Mouse (Mus musculus) CD8-positive naive resting alpha-beta T cell, adult 2 months (primary cell): ENCODE data around the gene 2310030G06Rik.

ENCODE experiments used
- DNase-seq, 2 experiments: peaks; one replicate each; pipeline ENCODE4 v3.0.0; 2022; ENCODE audit warnings: low read depth in 2 of 2, low spot score in 2 of 2

The 2310030G06Rik gene

DNA sequence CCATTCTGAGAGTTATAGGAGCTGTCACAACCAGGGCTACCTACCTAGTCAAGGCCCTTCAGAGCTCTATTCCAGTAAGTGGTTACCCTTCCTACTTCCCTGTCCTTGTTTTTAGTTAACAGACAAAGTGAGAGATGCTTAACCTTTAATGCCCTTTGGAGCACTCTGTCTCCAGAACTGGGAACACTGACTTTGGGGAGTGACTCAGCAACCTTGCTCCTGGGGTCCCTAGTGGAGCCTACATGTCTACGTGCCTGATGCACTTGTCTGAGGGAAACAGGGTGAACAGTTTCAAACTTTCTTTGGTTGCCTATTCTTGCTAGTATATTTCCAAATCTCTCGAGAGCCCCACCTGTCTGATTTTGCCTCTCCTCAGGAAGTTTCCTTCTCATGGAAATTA is 3.6 kb downstream of the 2310030G06Rik start:
- no peak for DNase-seq

DNA sequence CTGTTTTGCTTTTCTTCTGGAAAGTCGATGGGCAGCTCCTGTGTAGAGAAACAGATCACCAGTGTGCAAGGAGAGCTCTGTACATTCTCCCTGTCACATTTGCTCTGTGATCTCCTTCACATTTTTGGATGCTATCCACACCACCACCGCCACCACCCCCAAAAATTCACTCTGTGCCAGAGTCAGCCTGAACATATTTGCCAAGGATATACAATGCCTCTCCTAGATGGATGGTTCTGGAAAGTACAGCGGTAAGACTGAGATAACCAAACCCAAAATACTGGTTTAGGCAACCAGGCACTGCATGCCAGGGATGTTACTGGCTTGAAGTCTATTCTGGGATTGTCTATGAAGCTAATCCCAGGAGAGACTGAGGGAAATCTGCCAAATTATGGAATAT is 4.1 kb downstream of the 2310030G06Rik start:
- DNase-seq = no peak

DNA sequence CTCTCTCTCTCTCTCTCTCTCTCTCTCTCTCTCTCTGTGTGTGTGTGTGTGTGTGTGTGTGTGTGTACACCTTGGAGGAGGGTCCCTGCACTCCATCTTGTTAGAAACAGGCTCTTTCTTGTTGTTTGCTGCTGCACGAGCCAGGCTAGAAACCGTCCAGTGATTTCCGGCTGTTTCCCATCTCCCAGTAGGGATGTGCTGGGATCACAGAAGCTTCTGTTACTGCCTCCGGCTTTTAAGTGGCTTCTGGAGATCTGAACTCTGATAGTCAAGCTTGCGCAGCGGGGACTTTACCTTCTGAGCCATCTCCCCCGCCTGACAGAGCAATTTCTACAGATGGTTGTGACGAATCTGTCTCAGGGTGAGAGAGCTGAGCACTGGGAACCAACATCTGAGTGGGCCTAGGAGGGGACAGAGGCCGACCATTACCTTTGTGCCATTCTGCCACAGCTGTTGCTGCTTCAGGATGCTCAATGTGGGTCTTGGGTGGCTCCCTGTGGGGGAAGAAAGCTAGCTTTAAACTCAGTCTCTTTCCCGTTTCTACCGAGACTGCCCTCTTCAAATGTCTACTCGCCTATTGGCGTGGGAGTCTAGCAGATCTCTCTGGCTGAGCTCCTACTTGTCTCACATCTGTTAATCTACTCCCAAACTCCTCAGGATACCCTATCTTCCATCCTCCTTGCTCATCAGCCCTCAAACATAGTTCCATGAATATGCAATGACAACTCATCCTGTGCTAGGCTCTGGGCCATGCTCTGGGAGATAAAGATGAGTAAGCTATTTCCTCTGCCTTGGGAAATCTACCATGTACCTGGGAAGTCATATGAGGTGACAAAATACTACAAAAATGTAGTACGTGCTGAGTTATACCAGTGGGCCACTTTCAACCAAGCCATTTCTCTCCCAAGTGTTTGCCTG is 5.2 kb downstream of the 2310030G06Rik start:
- no peak for DNase-seq

DNA sequence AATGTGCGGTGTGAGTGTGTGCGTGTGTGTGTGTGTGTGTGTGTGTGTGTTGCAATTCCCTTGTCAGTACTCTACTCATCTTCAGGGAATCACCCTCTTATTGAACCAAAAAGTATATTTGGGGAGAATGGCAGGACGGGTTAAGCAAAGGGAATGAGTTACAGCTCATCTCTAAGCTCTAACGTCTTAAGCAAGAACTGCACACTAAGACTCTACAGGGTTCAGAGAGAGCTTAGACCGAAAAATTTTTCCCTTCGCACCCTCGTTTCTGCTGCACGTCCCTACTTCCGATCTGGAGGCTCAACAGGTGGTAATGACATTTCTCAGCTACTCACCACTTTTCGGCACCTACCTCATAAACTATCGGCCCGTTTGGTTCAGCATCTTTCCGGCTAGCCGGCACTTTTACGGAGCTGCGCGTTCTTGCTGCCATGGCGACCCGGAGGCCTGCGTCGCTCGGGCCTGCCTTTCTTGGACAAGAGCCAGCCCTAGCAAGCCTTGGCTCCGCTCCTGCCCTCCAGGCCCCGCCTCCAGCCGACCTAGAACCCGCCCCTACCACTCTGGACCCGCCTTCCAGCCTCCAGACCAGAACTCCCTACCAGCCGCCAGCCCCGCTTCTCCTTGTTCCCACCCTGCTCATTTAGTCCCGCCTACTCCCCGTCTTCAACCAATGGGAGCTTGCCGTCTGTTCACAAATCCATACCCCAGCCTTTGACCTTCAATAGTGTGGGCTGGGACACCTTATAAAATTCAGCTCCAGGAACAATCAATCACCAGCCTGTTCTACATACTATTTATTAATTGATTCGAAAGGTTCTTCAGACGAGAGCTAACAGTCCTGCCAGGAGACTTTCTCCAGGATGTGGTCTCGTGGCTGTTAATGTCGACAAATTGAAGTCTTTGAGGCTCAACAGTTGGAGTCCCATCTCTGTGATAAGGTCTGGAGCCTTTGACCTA is 7.1 kb downstream of the 2310030G06Rik start, which contains the start of gene Dixdc1:
Gene Dixdc1, minus strand, starts transcription at position 604 of the 957 bp plus-strand sequence.
- peak; percentile 60 to 76 for DNase-seq

DNA sequence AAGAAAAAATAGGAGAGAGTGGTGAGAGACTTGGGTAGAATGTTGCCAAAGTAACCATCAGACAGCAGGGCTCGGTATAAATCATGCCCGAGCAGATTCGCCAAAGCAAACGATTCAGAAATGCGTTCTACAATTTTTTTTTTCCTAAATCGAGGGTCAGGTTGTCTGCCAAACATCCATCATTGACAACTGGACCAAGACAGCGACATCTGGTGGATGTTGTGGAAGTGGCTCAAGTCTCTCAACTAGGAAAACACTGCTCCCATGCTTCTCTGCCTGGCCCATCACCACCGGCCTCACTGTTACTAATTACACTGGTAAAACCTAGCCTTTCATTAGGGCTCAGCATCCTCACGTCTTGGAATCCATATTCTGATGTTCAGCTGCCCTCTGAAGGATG is 11.3 kb downstream of the 2310030G06Rik start:
- no peak for DNase-seq

DNA sequence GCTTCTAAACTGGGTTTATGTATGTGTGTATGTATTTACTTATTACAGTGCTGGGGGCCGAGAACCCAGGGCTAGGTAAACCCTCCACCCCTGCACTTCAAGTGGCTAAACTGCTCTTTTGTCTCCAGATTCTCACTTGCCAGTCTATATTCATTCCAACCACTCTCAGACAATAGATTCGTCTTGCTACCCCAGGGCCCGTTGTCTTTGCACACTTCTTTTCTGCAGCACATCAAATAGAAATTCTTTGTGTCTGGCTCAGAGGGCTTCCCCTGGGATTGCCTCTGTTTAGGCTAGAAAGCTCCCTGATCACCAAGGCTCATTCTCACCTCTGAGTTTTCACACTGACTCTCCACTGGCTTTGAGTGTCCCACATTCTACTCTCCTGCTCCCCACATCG is 13.8 kb downstream of the 2310030G06Rik start:
- no peak for DNase-seq

DNA sequence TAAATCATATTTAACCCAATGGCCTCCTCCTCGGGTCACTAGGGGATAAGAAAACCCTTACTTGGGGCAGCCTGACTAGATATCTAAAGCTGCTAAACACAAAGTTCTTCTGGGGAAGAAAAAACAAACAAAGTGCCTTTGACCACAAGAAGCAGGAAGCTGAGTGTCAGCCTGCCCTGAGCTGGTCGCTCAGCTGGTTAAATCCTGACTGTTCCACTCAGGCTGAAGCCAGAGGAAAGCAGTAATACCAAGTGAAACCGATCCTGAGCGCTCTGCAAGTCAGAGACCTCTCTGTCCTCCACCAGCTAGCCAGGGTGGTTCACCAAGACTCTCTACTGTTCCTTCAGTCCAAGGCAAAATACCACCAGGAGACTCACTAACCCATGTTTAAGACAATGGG is 16.7 kb downstream of the 2310030G06Rik start:
- no peak for DNase-seq

DNA sequence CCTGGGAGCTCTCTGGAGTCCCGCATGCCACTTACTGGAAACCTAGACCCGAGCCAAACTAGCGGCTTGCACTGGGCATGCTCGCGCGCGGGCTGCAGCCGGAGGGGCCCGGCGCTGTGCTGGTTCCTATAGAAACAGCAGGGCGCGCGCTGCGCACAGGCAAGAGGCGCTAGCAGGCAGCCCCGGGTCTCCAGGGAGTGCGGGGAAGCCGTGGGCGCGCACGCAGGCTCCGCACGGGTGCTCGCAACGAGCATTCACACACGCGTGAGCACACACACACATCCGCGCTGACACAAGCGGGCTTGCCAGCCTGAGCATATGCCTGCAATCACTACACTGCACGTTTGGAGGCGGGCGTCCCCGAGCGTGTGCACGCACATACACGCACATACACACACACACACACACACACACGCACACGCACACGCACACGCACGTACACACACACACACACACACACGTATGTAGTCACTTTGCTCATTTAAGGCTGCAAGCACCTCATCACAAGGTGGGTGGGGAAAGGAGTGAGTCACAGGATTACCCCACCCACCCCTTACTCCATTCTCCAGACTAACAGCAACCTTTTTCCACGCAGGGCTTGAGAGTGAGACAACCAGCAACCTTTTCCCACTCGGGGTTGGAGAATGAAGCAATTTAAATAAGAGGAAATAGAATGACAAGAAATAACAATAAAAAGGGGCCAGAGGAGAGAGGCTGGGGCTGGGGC is 18.2 kb downstream of the 2310030G06Rik start:
- peak in 1 of 2 experiments; percentile 5 for DNase-seq

DNA sequence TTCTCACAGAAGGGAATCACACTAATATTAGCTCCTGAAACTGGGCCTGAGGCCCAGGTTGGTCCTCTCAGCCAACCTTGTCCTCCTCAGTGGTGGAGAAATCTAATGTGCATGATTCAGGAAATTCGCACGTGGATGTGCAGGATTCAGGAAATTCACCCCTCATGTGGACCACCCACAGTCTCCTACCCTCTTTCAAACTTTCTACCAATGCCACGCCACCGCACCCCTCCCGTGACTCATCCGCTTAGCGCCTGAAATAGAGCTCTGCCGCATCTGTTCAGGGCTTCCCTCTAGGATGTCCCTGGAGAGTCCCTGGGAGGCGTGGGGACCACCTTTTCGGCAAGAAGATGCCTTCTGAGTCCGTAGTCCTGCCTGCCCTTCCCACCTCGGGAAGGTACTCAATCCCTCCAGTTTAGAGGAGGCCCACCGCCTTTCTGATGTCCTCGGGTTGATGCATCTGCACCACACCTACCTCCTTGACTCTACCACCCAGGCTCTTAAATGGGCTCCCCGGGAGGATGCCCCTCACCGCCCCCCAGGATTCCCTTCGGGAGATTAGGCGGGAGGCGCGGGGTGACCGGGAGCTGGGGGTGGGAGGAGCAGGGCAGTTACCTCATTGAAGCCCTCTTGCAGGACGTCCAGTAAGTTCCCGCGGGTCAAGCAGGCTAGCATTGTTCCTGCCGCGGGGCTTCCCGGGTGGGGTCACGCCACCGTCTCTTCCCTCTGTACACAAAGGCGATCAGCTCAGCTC is 19.0 kb downstream of the 2310030G06Rik start:
- DNase-seq = no peak

DNA sequence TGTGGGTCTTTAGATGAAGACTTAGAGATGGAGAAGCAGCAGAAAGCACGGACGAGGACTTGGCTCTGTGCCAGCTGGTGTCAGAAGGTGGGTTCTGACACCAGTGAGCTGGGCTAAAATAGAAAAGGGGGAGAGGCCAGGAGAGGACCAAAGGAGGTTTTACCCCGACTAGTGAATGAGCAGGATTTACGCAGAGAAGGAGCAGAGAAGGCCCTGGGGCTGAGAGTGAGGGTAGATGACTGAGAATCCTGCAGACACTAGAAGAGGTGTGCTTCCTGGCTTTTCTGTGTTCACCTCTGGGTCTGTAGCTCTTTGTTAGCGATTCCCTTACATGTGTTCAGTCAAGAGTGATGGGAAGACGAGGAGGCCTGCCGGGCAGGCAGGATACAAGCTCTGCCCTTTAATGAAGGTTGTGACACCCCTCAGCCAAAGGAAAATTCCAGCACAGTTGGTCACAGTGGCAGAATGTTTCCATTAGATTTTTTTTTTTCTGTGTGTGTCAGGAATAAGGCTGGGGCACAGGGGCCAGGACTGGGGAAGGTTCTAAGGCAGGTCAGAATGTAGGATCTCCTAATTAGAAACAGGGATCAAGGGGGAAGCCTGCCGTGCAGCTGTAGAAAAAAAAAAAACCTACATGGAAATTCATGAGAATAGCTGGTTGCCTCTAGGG is 20.3 kb downstream of the 2310030G06Rik start:
- no peak for DNase-seq

DNA sequence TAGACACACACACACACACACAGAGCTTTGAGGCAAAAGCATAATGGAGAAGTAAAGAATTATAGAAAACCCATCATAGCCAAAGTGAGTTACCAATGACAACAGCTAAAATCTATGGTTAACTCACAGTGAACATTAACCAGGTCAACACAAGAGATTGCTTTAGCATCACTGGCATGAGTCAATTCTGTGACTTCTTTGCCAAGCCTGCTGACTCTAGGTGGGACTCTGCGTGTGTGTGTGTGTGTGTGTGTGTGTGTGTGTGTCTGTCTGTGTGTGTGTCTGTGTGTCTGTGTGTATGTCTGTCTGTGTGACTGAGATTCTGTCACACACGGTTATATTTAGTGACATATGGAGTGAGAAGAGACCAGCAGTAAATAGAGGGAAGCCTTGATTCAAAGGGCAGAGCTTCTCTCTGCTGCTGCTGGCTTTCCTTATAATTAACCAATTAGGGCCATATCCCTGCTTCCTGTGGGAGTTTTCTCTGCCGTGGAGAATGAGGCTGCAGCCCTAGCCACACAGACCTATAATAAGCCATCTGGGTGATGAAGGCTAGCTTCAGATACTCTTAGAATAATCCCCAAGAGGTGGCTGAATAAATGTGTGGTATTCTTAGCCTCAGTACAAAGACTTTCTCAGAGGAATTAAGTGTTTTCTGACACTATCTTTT is 21.5 kb downstream of the 2310030G06Rik start:
- DNase-seq = no peak

DNA sequence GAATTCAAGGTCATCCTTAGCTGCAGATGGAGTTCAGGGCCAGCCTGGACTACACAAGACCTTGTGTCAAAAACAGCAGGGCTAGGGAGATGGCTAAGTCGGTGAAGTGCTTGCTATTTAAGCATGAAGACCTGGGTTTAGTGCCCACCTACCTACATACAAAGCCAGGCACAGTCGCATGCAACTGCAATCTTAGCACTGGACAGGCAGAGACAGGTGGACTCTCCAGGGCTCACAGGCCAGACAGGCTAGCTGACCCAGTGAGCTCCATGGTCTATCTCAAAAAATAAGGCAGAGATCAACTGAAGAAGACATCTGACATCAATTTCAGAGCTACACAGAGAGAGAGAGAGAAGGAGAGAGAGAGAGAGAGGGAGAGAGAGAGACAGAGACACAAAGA is 22.2 kb downstream of the 2310030G06Rik start:
- no peak for DNase-seq

DNA sequence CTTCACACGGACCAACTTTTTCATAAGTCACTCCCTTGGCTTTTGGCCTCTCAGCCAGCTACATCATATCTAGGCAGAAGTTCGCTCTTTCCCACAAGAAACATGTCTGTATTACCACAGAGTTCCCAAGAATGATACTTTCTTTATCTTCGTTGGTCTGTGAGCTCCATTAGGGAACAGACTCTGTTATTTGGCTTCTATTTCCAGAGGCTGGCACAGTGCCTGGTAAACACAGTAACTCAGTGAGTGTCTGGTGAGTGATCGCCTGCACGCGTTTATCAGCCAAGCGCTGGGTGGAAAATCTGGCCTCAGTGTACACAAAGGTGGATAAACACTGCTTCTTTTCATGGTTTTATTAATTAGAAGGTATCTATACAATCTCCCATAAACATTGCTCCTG is 22.9 kb downstream of the 2310030G06Rik start:
- DNase-seq = no peak

DNA sequence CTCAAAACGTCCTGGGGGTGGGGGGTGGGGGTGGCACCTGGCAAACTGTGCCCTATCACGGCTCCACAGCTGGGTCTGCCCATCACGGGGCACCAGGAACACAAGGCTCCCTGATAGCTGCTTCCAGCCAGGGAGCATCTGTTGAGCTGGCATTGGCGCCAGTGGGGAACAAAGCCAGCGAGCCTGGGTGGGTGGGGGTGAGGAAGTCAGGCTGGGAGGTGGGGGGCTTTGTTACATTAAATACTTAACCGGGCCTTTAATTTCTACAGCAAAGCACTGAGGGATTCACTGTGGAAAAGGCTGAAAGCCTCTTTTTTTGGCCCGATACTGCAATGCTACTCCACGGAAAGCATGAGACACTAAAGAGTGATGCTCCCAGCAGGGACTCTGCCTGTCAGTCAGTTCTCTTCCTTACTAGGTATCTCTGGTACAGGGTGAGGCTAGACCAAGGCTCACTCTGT is 23.9 kb downstream of the 2310030G06Rik start:
- no peak for DNase-seq

DNA sequence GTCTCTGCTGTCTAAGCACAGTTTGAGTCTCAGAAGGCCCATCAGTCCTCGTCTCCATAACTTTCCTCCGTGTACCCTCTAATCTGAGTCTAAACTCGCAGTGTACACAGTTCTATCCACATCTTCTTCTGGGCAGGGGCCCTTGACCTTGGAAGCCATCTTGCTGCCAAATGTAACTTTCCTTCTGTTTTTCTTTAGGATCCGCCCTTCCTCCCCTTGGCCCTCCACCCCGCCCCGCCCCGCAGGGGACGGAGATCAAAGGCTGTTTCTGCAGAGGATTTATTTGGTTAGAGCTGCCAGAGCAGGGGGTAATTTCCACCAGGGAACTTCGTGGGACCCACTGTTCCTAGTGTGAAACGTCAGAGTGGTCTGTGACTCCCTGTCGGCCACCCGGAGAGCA is 25.3 kb downstream of the 2310030G06Rik start:
- DNase-seq = no peak

DNA sequence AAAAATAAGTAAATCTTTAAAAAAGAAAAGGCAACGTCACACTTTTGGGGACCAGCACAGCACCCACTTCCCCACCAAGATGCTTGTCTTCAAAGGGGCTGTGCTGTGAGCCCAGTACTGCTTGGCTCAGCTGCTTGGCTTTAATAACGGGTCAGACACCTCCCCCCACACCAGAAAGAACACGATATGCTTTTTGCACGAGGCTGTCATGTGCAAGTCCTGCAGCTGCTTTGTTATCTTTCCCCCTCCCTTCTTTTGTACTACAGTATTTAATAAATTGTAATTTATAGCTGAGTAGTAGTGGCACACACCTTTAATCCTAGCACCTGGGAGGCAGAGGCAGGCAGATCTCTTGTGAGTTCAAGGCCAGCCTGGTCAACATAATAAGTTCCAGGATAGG is 27.5 kb downstream of the 2310030G06Rik start:
- no peak for DNase-seq

DNA sequence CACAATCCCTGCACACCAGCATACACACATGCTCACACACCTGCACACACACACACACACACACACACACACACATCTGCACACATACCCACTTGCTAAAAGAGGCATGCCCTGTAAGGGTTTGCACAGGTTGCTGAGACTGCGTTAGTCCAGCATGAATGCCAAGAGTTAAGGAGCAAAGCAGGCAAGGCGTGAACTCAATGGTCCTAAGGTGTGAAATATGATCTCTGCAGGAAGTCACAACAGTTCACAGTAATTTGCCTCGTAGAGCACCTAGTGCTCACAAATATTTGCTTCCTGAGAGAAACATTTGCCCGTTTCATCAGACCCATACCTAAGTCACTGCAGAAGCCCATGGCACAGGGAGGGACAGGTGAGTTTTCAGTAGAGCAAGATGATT is 32.1 kb downstream of the 2310030G06Rik start:
- no peak for DNase-seq

DNA sequence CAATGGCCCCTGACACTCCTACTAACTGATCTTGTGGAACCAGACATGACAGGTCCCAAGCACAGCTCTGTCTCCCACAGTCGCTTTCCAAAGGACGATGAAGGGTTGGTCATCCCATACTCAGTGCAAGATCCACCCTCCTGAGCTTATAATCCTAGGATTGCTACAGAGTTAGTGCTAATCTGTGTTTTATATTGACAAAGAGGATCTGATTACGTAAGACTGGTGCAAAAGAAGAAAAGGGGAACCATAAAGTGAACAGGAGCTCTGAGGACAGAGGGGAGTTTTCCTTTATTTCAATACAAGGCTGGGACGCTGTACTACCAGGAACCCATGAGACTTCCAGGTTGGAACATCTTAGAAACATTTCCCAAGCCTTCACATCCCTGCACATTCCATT is 35.0 kb downstream of the 2310030G06Rik start:
- no peak for DNase-seq

DNA sequence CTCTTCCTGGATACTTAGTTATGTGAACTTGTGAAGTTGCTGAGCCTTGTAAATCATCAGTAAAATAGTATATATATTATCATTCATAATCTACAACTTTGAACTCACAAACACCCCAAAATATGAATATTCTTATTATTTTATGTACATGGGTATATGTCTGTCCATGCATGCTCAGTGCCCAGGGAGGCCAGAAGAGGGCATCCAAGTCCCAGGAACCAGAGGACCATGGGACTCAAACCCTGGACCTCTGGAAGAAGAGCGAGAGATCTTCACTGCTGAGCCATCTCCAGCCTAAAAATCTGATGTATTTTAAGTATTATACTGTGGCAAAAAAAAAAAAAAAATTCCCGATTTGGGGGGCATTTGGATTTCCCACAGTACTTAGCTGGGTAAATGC is 37.2 kb downstream of the 2310030G06Rik start:
- DNase-seq = no peak
